Mouse (Mus musculus): ENCODE measurements at regions not wholly inside any gene's neighbourhood (a gene's known extent, or its start where the extent isn't known, plus 50 kb on each side); places are given as distances from the start of the nearest gene placed in this dataset.
"Not testable (repeated sequence)": the region's sequence is repeated elsewhere in the genome, so short reads cannot be mapped to it uniquely, and the experiment has no call there.

GRCm38 (mm10) chr13:4942490-4942889, 333.5 kb upstream of the Akr1e1 start:
- TF ChIP-seq CTCF (IDR thresholded peaks at IDR 0.05; ENCODE audit: low read depth, low read length); POLR2A (IDR thresholded peaks at IDR 0.05; ENCODE audit: borderline replicate concordance, low read depth, low read length): not testable (repeated sequence)

All from bone marrow macrophage, adult 2 months (primary cell).